Mouse (Mus musculus) A20 (cell line): Measurements from ENCODE around the gene Bms1.

Source experiments
- DNase-seq: peaks from one replicate; pipeline ENCODE4 v3.0.0-alpha.2; 2011; ENCODE audit warnings: low read depth, low spot score

Bms1 gene

DNA sequence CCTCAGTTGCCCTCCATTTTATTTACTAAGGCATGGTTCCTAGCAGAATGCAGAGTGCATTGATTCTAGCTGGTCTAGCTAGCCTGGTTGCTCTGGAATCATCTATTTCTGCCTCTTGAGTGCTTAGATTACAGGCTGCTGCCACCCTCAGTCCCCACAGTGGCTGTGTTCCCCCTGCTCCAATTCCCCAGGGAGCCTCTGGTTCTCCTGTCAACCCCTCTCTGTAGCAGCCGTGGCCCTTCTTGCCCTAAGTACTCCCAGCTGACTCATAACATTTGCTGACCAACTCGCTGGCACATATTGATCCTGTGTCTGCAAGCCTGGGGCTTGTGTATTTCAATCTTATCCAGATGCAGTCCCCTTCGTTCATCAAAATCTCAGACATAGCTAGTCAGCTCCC, 53.1 kb downstream of the Bms1 start:
- no peak for DNase-seq

DNA sequence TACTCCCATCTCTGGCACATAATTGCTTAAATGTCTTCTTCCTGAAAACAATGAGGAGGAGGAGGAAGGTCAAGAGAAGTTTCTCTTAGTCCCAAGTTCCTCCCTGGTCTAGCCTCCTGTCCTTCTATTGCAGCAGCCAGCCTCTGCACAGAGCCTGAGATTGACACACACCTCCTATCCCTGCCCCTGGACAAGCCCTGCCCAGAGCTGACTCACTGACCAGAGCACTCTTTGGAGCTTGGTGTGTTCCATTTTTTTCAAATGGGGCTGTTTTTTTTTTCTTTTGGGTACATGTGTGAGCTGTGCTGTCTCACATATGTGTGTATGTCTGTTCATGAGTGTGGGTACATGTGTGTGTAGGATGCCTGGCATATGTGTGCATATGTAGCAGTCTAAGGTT, 53.5 kb downstream of the Bms1 start:
- DNase-seq: no peak

GRCm38 (mm10) chr6:118350342-118350741, 68.9 kb downstream of the Bms1 start:
- no peak for DNase-seq

- DNase-seq: no peak
Measured at GRCm38 (mm10) chr6:118348186-118348585, 71.1 kb downstream of the Bms1 start.

DNA sequence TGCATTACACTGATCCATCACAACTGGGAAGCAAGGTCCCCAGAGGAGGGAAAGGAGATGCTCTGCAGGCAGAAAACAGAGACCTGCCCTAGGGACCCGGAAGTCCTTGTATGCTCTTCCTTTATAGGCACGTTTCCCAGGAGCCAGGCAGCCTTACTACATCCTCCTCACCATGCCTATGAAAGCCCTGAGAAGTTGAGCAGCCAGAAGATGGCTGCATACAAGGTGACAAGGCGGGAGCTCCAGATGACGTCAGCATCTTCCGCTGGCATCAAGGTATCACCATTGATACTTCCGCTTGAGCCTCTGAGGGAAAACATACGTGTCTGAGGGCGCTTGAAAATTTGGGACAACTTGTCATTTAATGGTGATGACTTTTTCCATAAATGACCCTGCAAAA, 72.0 kb downstream of the Bms1 start:
- no peak for DNase-seq

DNA sequence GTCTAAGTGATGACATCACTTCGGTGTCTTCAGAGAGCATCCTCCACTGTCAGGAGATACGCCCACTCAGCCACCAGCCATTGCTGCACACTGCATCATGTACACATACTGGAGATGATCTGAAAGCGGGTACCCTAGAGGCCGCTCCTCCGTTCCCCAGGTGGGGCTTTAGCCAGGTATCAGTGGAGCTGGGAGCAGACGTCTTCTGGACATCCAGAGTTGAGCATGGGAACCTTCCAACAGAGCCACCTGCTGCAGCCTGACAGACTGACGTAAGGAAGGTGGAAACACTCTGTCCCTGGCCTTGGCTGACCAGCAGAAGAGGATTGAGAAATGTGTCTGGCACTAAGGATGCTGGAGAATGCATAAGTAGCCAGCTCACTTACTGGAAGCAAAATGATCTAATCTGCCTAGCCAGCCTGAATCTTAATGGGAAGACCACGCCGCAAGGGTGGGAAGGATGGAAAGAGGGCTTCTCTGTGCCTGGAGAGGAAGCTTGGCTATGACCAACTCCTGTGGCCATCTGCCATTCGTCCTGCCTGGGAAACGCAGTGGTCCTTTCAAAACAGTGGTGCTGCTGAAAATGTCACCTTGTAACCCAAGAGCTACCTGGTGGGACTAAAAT, 77.3 kb downstream of the Bms1 start:
- DNase-seq: no peak

- no peak for DNase-seq
Measured at GRCm38 (mm10) chr6:118337660-118338059, 81.6 kb downstream of the Bms1 start.

DNA sequence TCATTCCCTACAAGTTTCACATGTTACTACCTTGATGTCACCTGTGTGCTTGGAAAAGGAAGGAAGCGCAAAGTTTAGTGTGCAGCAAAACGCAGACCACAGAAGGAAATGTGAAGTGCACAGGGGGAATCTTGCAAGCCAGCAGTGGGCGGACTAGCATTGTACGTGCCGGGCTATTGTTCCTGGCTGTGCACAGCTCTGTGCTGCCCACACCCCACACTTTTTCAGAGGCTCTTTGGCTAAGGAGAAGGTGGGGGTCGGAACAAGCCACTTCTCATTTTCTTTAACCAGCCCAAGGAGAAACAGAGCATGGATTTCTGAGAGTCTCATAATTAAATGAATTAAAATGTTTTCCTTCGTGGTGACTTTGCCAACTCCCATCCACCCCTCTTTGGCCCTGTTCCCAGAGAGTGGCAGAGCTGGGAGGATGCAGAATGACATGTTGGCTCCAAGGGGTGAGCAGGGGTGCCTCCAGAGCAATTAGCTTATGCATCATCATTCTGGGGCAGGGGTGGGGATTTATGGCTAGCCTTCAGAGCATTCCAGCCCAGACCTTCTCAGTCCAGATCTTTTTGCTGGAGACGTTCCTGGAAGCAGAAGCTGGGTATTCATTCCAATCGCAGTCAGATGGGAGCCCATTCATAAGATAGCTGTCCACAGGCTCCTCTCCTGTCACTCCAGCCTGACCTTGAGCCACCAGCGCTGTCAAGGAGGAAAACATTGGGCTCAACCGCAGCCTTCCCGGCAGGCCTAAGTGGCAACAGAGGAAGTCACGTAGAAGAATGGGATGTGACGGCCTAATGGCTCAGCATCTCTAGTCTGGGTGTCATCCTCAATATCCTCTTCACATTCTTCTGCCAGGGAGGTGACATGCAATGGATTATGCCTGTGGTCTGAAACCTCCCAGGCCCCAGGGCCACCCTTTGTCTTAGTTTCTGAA, 82.5 kb downstream of the Bms1 start:
- DNase-seq: no peak

GRCm38 (mm10) chr6:118335934-118336450, 83.3 kb downstream of the Bms1 start:
- no peak for DNase-seq

GRCm38 (mm10) chr6:118333861-118334260, 85.4 kb downstream of the Bms1 start:
- DNase-seq: no peak
